Mouse (Mus musculus): ENCODE measurements around the gene Ccdc169. TPM values are rescaled to one million over a fixed set of nuclear protein-coding genes. Genes with fewer than 3 reads are reported as not detected.

Gene Ccdc169
- total RNA-seq, 2 experiments from 2014 or later: 0.10 to 0.11 TPM

DNA sequence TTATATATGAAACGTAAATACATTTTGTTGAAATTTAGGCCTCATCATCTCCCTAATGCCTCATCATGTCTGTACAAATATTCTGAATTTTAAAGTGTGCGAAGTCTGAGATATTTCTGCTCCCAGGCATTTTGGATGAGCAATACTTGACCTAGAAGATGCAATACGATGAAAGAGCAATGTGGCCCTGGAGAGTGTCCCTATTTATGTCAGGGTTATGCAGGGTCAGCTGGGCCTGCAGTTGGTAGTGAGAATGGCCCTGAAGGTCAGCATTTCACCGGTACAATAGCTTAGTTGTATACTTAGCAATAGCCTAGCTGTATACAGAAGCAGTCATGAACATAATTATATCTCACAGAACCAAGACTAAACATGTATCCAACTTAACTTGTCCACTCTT is 28.0 kb upstream of the Ccdc169 start:
- H3K27ac ChIP-seq: no peak overlapping the region
- H3K4me3 ChIP-seq: no peak overlapping the region
- intact Hi-C loops (cut with DNase I): no loop called here
- TF ChIP-seq CTCF (IDR thresholded peaks at IDR 0.05): no peak
- DNase-seq: no peak

DNA sequence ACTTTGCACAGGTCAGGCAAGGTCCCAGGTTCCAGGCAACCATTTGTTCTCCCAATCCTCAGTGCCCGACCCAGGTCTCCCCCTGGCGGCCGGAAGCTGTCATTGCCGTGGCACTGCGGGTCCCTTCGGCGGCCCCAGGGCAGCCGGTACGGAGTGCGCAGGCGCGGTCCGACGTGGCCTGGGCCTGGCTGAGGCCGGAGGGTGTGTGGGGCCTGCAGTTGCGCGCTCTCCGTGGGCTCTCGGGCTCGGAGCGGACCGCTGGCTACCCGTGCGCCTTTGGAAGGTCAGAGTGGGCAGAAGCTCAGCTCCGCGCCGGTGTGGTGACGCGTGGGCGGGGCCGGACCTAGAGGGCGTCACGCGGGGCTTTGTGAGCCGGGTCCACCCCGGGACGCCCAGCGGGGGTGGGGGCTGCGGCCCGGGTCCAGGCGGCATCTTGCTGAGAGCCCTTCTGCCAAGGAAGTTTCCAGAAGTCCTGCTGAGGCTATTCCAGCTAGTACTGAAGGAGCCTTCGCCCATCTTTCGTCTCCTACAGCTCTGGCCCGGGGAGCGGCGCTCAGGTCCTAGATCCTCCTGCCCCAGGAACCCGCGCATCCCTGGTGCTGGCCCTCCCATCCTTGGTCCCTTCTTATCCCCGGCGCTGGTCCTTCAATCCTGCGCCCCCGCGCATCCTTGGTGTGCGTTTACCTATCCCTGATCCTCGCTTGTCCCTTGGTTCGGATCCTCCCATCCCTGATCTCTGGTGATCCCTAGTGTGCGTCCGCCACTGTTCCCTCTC is 25.0 kb upstream of the Ccdc169 start, which contains the start of gene Spg20:
Spg20 (plus strand) TSS at position 174 of the 775 bp plus-strand sequence.
- TF ChIP-seq CTCF (IDR thresholded peaks at IDR 0.05): peak; percentile 100
- peak; percentile 98 for DNase-seq
- Histone ChIP-seq H3K27ac (peak within 1 kb of the TSS; percentile 95), H3K4me3 (peak within 1 kb of the TSS; percentile 84)
- intact Hi-C loops (cut with DNase I): loop anchor here (1.0 kb wide), 1 partner anchor 32 kb away; no protein-coding TSS in a partner anchor

DNA sequence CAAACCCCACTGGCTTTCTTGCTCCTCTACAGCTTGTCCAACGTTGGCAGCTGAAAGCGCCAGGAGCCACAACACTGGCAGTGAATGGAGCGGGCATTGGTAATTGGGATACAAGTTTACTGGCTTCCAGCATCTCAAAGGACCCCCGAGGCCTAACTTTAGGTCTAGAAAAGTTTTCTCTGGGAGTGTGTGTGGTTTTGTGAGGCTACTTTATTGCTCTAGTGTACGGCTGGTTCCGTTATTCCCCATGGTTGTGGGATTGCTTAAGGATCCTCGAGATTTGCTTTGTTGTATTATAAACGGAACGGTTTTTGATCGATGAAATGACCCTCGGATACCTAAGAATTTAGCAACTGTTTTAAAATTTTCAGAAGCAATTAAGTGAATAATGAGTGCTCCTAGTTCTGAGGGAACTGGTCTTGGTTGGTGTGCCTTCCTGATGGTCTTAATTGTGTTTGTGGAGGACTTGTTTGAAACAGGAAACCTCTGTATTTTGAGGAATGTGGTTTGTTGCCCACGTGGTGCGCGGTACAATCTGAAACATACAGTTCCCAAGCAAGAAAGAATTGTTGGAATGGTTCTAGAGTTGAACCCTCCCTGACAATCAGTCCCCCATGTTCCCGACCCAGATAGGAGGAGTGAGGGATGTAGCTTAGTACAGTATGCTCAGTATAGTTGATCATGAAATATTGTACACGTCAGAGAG is 24.3 kb upstream of the Ccdc169 start:
- intact Hi-C loops (cut with DNase I): loop anchor here (1.0 kb wide), 1 partner anchor 33 kb away; no protein-coding TSS in a partner anchor
- DNase-seq: no peak
- Histone ChIP-seq H3K27ac (peak overlapping the region; percentile 95), H3K4me3 (peak overlapping the region; percentile 84)
- no peak for TF ChIP-seq CTCF (IDR thresholded peaks at IDR 0.05)

DNA sequence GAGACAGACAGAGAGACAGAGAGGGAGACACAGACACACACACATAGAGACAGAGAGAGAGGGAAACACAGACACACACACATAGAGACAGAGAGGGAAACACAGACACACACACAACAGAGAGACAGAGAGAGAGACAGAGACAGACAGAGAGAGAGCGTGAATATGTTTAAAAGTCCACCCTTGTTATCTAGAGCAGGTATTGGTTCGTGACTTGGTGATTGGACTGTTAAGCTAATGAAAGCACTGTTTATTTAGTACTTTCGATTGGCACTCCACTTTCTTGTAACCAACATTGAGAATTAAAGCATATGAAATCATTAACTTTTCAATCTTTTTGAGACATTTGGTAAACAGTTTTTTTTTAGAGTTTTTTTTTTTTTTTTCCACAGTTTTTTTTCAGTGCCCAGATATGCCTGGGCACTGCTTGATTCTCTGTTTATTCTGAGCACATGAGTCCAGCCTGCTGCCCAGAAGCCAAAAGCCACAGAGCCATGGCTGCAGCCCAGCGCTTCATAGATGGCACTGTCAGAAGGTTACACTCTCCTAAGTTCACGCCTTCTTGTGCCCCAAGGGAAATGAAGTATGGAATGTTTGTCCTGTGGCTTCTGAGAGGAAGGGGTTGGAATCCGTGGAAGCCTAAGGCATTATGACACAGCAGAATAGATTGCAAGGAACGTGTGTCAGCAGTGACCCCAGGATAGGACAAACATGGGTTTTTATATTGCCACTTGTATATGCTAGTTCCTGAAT is 22.6 kb upstream of the Ccdc169 start:
- DNase-seq: peak; percentile 71
- H3K27ac ChIP-seq: peak overlapping the region; percentile 95

DNA sequence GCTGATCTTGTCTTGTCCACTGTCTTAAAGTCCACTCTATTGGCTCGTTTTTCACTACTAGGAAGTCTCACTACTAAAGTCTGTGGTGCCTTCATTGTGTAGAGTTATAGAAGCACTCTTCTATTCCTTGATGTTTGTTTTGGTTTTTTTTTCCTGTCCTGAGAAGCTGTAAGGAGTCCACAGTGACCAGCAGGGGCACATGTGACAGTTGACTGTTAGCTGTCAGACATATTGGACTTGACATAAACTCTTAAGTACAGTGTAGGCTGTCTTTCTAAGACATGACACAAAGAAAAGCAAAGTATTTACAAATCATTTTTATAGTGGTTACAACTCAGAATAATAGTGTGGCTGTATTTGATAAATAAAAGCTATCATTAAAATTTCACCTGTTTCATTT is 22.1 kb upstream of the Ccdc169 start:
- peak overlapping the region; percentile 95 for H3K27ac ChIP-seq

More for the DNA sequence above, 22.6 kb upstream of the Ccdc169 start:
- intact Hi-C loops (cut with DNase I): no loop called here
- TF ChIP-seq CTCF (IDR thresholded peaks at IDR 0.05): no peak
- H3K4me3 ChIP-seq: no peak overlapping the region; the same call in 1 of the 2 replicates

DNA sequence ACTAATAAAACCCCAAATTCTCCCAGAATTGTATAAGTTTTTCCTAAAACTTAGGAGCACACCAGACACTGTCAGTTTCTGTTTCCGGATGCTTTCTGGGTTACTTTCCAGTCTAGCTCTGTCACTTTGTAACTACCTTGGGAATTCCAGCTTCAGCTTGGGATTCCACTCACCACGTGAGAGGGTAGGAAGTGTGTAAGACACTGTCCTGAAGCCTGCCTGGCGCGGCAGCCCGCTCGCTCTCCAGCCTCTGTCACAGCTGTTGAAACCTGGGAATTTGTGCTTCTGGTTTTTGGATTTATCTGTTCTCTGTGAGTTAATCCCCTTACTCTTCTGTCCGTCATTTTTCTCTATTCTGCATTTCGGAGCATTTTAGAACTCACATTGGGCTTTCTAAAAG is 21.1 kb upstream of the Ccdc169 start:
- intact Hi-C loops (cut with DNase I): no loop called here
- TF ChIP-seq CTCF (IDR thresholded peaks at IDR 0.05): no peak
- H3K4me3 ChIP-seq: no peak overlapping the region
- H3K27ac ChIP-seq: peak overlapping the region; percentile 95
- no peak for DNase-seq

More for the DNA sequence above, 22.1 kb upstream of the Ccdc169 start:
- no peak for TF ChIP-seq CTCF (IDR thresholded peaks at IDR 0.05)
- H3K4me3 ChIP-seq: no peak overlapping the region
- intact Hi-C loops (cut with DNase I): no loop called here
- no peak for DNase-seq

DNA sequence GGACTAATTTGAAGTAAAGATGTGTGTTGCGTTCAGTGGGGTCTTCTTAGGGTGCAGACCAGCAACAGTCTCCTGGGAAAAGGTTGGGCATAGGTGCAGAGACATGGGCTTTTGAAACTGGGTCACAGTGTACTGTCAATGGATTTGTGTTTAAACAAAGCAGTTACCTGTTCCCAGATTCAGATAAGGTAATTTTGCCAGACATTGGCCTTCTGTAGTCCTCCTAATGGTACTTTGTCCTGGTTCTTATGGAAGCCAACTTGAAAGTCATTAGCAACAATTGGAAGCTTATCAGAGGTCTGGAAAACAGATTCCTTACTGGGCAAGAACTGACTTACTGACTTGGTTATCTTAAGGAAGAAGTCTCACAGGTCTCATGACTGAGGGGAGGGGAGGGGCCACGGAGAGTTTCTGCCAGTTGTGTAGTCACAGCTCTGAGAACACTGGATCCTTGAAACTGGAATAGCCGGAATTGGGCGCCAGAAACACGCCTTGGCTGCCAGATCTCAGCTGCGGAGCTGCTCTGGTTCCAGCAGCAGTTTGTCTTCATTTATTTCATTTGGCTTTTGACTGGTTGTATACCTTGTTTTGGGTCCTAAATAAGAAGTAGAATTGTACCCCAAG is 17.8 kb upstream of the Ccdc169 start:
- Histone ChIP-seq H3K27ac (peak overlapping the region; percentile 73), H3K4me3 (no peak overlapping the region; the same call in 1 of the 2 replicates)
- peak; percentile 80 for DNase-seq
- no peak for TF ChIP-seq CTCF (IDR thresholded peaks at IDR 0.05)
- intact Hi-C loops (cut with DNase I): no loop called here

DNA sequence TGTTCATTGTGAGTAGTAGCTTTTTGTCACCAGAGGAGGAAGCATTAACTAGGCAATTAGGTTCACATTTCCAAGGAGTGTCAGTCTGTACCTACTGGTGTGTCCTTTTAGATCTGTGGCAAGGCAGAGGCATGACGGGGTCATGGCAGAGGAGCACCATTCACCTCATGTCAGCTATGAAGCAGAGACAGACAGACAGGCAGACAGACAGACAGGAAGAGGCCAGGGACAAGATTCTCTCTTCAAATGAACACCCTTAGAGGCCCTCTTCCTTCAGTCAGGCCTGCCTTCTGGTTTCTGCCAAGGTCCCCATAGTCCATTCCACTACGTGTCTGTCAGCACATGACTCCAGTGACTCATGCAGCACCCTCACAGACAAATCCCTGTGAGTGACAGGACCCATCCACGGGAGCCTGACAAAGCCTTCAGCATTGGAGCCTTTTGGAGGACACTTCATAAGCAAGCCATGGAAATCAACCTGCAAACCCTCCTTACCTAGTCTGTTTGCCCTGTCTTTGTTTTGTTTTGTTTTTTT is 14.7 kb upstream of the Ccdc169 start:
- DNase-seq: no peak
- Histone ChIP-seq H3K27ac (no peak overlapping the region), H3K4me3 (no peak overlapping the region)
- no peak for TF ChIP-seq CTCF (IDR thresholded peaks at IDR 0.05)
- intact Hi-C loops (cut with DNase I): no loop called here

DNA sequence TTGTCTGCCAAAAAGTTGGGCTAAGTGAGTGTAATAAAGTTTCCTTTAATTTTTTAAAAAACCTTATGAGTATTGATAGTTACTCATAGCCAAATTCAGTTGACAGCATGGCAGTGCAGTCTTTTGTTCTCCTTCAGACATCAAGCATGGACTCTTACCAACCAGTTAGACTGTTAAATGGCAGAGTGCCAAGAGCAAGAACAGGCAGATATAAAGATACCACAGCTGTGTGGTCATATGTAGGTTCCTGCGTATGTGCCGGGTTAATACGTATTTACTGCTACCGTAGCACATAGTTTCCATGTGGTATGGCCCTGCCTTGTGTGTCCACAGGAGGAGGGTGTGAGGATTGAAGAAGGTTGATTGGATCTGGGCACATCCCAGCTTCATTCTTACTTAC is 14.1 kb upstream of the Ccdc169 start:
- Histone ChIP-seq H3K4me3 (no peak overlapping the region), H3K27ac (no peak overlapping the region)
- intact Hi-C loops (cut with DNase I): no loop called here
- TF ChIP-seq CTCF (IDR thresholded peaks at IDR 0.05): no peak
- DNase-seq: no peak

DNA sequence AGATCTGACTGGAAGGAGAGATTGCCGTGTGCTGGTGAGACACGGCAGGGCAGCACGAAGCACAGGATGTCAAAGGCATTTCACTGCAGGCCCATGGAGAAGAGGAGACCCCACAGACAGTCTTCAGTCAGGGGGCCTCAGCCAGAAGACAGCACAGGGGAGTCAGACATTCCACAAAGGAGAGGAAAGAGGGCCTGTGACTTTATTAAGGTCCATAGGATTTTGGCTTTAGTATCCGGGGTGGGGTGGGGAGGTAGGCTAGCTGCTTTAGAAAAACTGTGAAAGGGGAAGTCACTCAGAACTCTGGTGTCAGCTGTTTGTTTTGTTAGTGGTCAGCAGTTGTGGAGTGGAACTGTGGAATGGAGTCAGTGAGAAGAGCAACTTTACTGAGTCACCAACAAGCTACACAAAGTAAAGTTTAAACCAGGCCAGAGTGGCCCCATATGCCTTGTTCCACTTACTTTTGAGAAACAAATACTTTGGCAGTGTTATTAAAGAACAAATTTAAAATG is 7.9 kb upstream of the Ccdc169 start:
- intact Hi-C loops (cut with DNase I): no loop called here
- no peak overlapping the region for H3K4me3 ChIP-seq
- no peak overlapping the region; the same call in 1 of the 2 replicates for H3K27ac ChIP-seq
- DNase-seq: no peak
- TF ChIP-seq CTCF (IDR thresholded peaks at IDR 0.05): no peak

DNA sequence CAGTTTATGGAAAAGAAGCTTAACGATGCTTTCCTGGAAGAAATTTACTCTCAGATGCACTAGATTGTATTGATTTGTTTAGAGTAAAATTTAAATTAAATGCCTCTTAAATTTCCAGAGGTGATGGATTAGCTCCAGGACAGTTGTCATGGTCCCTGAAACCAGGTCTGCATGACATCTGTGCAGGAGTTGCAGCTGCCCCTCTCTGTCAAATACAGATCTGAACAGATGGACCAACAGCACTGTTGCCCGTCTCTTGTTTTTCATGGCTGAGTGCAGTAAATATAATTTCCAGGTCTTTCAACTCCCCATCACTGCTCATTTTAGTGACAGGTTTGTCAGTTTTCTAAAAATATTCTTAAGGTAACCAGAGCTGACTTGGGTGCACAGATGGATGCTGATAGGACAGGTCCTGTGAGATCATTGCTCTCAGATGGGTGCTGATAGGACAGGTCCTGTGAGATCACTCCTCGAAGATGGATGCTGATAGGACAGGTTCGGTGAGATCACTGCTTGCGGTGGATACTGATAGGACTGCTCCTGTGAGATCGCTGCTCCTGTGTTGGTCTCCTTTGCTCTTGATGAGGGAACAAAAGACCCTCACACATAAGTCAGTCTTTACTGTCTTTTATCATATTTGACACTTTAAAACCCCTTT is 5.4 kb upstream of the Ccdc169 start:
- Histone ChIP-seq H3K27ac (no peak overlapping the region), H3K4me3 (no peak overlapping the region)
- no peak for DNase-seq
- TF ChIP-seq CTCF (IDR thresholded peaks at IDR 0.05): no peak
- intact Hi-C loops (cut with DNase I): no loop called here

Measured in gastrocnemius, adult 2 months (tissue).